Mouse (Mus musculus): Measurements from ENCODE around the gene Ndufa12.

The Ndufa12 gene

GRCm38 (mm10) chr10:94198482-94199405 lies at the start of gene Ndufa12:
Gene Ndufa12 (plus strand): TSS chr10:94198720.
- peak; percentile 96 to 97 for DNase-seq

- DNase-seq, result no peak
These were observed 47.0 kb upstream of the Ndufa12 start for GRCm38 (mm10) chr10:94151488-94151887.

- no peak for DNase-seq
These were observed 44.7 kb upstream of the Ndufa12 start for GRCm38 (mm10) chr10:94153841-94154240.

- no peak for DNase-seq
These were observed 39.6 kb upstream of the Ndufa12 start for GRCm38 (mm10) chr10:94158962-94159361.

- no peak for DNase-seq
These were observed 39.1 kb upstream of the Ndufa12 start for GRCm38 (mm10) chr10:94159406-94159805.

- no peak for DNase-seq
These were observed 37.3 kb upstream of the Ndufa12 start for GRCm38 (mm10) chr10:94161051-94161765.

GRCm38 (mm10) chr10:94162031-94162430 lies 36.5 kb upstream of the Ndufa12 start:
- no peak for DNase-seq

GRCm38 (mm10) chr10:94164104-94164845 lies 34.2 kb upstream of the Ndufa12 start:
- no peak for DNase-seq

GRCm38 (mm10) chr10:94165426-94165825 lies 33.1 kb upstream of the Ndufa12 start:
- DNase-seq, result no peak

GRCm38 (mm10) chr10:94167051-94167750 lies 31.3 kb upstream of the Ndufa12 start:
- no peak for DNase-seq

GRCm38 (mm10) chr10:94171440-94172130 lies 26.9 kb upstream of the Ndufa12 start:
- DNase-seq, result peak in 1 of 2 experiments; percentile 17

- DNase-seq, result no peak
These were observed 26.4 kb upstream of the Ndufa12 start for GRCm38 (mm10) chr10:94172137-94172536.

- DNase-seq, result no peak
These were observed 25.8 kb upstream of the Ndufa12 start for GRCm38 (mm10) chr10:94172706-94173105.

- no peak for DNase-seq
These were observed 23.9 kb upstream of the Ndufa12 start for GRCm38 (mm10) chr10:94174652-94175051.

GRCm38 (mm10) chr10:94183199-94183598 lies 15.3 kb upstream of the Ndufa12 start:
- DNase-seq, result no peak

GRCm38 (mm10) chr10:94204973-94205372 lies 6.5 kb downstream of the Ndufa12 start:
- DNase-seq, result no peak

GRCm38 (mm10) chr10:94210718-94211618 lies 12.4 kb downstream of the Ndufa12 start:
- DNase-seq, result no peak

GRCm38 (mm10) chr10:94211725-94212124 lies 13.2 kb downstream of the Ndufa12 start:
- no peak for DNase-seq

- peak in 1 of 2 experiments; percentile 24 for DNase-seq
These were observed 26.7 kb downstream of the Ndufa12 start for GRCm38 (mm10) chr10:94225026-94225750.

Measured in kidney, postnatal 4 days (tissue).